Mouse (Mus musculus): ENCODE data around the gene Ddx54. TPM values are rescaled to one million over a fixed set of nuclear protein-coding genes. Genes with fewer than 3 reads are reported as not detected.

Gene Ddx54
- polyA plus RNA-seq, 1 experiment from 2014 or later, result 46.9 TPM

Other genes starting within 250 kb of the Ddx54 start
- gene Lhx5, start 181.0 kb upstream of the Ddx54 start, polyA plus RNA-seq (2015; fragmentation: Nextera tagmentation; extraction: Ambion mirVana), result 6.3 and 7.0 TPM in 2 replicates
- gene Sdsl, start 139.9 kb upstream of the Ddx54 start, polyA plus RNA-seq (2015; fragmentation: Nextera tagmentation; extraction: Ambion mirVana), result 2.3 and 2.6 TPM in 2 replicates
- gene Sds, start 136.2 kb upstream of the Ddx54 start, polyA plus RNA-seq (2015; fragmentation: Nextera tagmentation; extraction: Ambion mirVana), result not detected in 2 replicates
- gene Plbd2, start 109.1 kb upstream of the Ddx54 start, polyA plus RNA-seq (2015; fragmentation: Nextera tagmentation; extraction: Ambion mirVana), result 24.0 and 25.6 TPM in 2 replicates
- gene Slc8b1, start 101.6 kb upstream of the Ddx54 start, polyA plus RNA-seq (2015; fragmentation: Nextera tagmentation; extraction: Ambion mirVana), result 2.2 and 2.4 TPM in 2 replicates
- gene Tpcn1, start 24.1 kb upstream of the Ddx54 start, polyA plus RNA-seq (2015; fragmentation: Nextera tagmentation; extraction: Ambion mirVana), result 17.4 and 19.9 TPM in 2 replicates
- gene Iqcd, start 23.7 kb upstream of the Ddx54 start, polyA plus RNA-seq (2015; fragmentation: Nextera tagmentation; extraction: Ambion mirVana), result 1.5 and 2.1 TPM in 2 replicates
- gene Rita1, start 150 bp upstream of the Ddx54 start, polyA plus RNA-seq (2015; fragmentation: Nextera tagmentation; extraction: Ambion mirVana), result 22.4 and 23.0 TPM in 2 replicates
- gene Cfap73, start 21.5 kb downstream of the Ddx54 start, polyA plus RNA-seq (2015; fragmentation: Nextera tagmentation; extraction: Ambion mirVana), result 0.47 and 1.2 TPM in 2 replicates
- 2.7 and 4.2 TPM in 2 replicates for gene Rasal1, start 36.1 kb downstream of the Ddx54 start, polyA plus RNA-seq (2015; fragmentation: Nextera tagmentation; extraction: Ambion mirVana)
- gene Dtx1, start 99.2 kb downstream of the Ddx54 start, polyA plus RNA-seq (2015; fragmentation: Nextera tagmentation; extraction: Ambion mirVana), result 48.2 and 52.8 TPM in 2 replicates
- gene Oas2, start 137.1 kb downstream of the Ddx54 start, polyA plus RNA-seq (2015; fragmentation: Nextera tagmentation; extraction: Ambion mirVana), result 0.08 and 0.14 TPM in 2 replicates
- 0.22 and 0.40 TPM in 2 replicates for gene Oas3, start 164.9 kb downstream of the Ddx54 start, polyA plus RNA-seq (2015; fragmentation: Nextera tagmentation; extraction: Ambion mirVana)
- 0.26 TPM in 1 of 2 replicates, not detected in the other for gene Oas1e, start 182.8 kb downstream of the Ddx54 start, polyA plus RNA-seq (2015; fragmentation: Nextera tagmentation; extraction: Ambion mirVana)
- gene Oas1c, start 199.8 kb downstream of the Ddx54 start, polyA plus RNA-seq (2015; fragmentation: Nextera tagmentation; extraction: Ambion mirVana), result 0.20 and 0.41 TPM in 2 replicates
- not detected in 2 replicates for gene Oas1f, start 234.6 kb downstream of the Ddx54 start, polyA plus RNA-seq (2015; fragmentation: Nextera tagmentation; extraction: Ambion mirVana)
- not detected in 2 replicates for gene Oas1h, start 248.7 kb downstream of the Ddx54 start, polyA plus RNA-seq (2015; fragmentation: Nextera tagmentation; extraction: Ambion mirVana)